Mouse (Mus musculus) stomach, postnatal 0 days (tissue): ENCODE results near the gene Plin3. TPM values are rescaled to one million over a fixed set of nuclear protein-coding genes. Genes with fewer than 3 reads are reported as not detected.

ENCODE experiments used
- ATAC-seq: fragments of 200-750 bp; cut with Nextera tagmentation; 2 replicates; pipeline ENCODE4 v1.8.0; 2017; ENCODE audit not compliant: low FRiP score, low TSS enrichment
- DNase-seq: peaks from one replicate; pipeline ENCODE4 v3.0.0-alpha.2; 2016; ENCODE audit warnings: low spot score
- H3K27ac ChIP-seq: fragments of 300-500 bp; sonication (generic); replicated peaks from 2 replicates; pipeline ENCODE4 v1.5.1; 2014; ENCODE audit warnings: mild to moderate bottlenecking, control low read depth
- H3K27me3 ChIP-seq: fragments of 300-500 bp; sonication (generic); 2 replicates; pipeline ENCODE4 v1.6.1; 2014; ENCODE audit warnings: low read length; ENCODE audit not compliant: control insufficient read depth, insufficient read depth
- H3K36me3 ChIP-seq: fragments of 300-500 bp; sonication (generic); 2 replicates; pipeline ENCODE4 v1.6.1; 2014; ENCODE audit warnings: low read length, mixed read lengths; ENCODE audit not compliant: control insufficient read depth, insufficient read depth
- H3K4me1 ChIP-seq: fragments of 300-500 bp; sonication (generic); replicated peaks from 2 replicates; pipeline ENCODE4 v1.6.1; 2014; ENCODE audit warnings: antibody characterized with exemption; ENCODE audit not compliant: control insufficient read depth, insufficient read depth
- H3K4me2 ChIP-seq: fragments of 300-500 bp; sonication (generic); replicated peaks from 2 replicates; pipeline ENCODE4 v1.6.1; 2014; ENCODE audit warnings: low read depth, mild to moderate bottlenecking, control low read depth, moderate library complexity
- H3K4me3 ChIP-seq: fragments of 300-500 bp; sonication (generic); 2 replicates; pipeline ENCODE4 v1.5.1; 2014; ENCODE audit warnings: low read depth, low read length, control low read depth
- H3K9ac ChIP-seq: fragments of 300-500 bp; sonication (generic); 2 replicates; pipeline ENCODE4 v1.6.1; 2014; ENCODE audit warnings: mild to moderate bottlenecking, low read length, control low read depth, mixed read lengths
- H3K9me3 ChIP-seq: fragments of 300-500 bp; sonication (generic); 2 replicates; pipeline ENCODE4 v1.6.1; 2016; ENCODE audit warnings: low read length; ENCODE audit not compliant: control insufficient read depth
- CTCF ChIP-seq: IDR thresholded peaks from 2 replicates; pipeline ENCODE4 v1.5.1; 2016; ENCODE audit warnings: antibody characterized with exemption, low read depth, mild to moderate bottlenecking, moderate library complexity
- EP300 ChIP-seq: optimal IDR thresholded peaks from 2 replicates; pipeline ENCODE3; 2016; ENCODE audit warnings: antibody characterized with exemption
- whole genome bisulfite sequencing: fragments of 180-500 bp; shearing (Covaris S2); extraction: QIAGEN DNeasy Blood & Tissue Kit; methylation state at CpG from one replicate; pipeline ENCODE4 v1.1.7; 2014; 5-methylcytosine and 5-hydroxymethylcytosine counted together
- polyA plus RNA-seq: library from polyadenylated mRNA; unstranded; fragments of >200 nt; fragmentation: Nextera tagmentation; extraction: Ambion mirVana; gene quantifications from 2 replicates; pipeline ENCODE4 v1.2.1, GENCODE M21; 2015

Gene Plin3
- polyA plus RNA-seq, 1 experiment from 2014 or later, result 65.3 TPM

DNA sequence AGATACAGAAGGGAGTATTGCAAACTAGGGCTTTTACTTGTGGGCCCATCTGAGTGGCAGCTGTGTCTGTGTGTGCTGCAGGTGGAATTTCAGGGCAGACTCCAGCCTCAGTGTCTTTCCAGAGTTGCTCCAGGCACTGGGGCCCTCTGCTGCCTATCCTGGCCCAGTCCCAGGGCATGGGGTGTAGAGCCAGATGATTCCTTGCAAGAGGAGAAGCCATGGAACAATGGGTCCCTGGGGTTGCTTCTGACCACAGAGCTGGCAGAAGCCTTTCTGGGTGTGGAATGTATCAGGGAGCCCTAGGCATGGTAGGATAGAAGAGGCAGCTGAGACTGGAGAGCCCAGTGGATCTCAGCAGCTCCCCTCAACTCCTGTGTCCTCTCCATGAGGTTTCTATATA lies 38.6 kb upstream of the Plin3 start:
- Histone ChIP-seq H3K27me3 (no peaks in the 10 kb centered on the region), H3K9me3 (no peaks in the 10 kb centered on the region), H3K27ac (no peak overlapping the region), H3K36me3 (no peaks in the 10 kb centered on the region), H3K4me2 (no peak overlapping the region), H3K4me1 (peaks cover 14% of the 10 kb centered on the region), H3K9ac (peak overlapping the region; percentile 27; the same call in 1 of the 2 replicates), H3K4me3 (no peak overlapping the region)
- TF ChIP-seq CTCF (no peak), EP300 (no peak)
- ATAC-seq, result no peak
- no peak for DNase-seq

DNA sequence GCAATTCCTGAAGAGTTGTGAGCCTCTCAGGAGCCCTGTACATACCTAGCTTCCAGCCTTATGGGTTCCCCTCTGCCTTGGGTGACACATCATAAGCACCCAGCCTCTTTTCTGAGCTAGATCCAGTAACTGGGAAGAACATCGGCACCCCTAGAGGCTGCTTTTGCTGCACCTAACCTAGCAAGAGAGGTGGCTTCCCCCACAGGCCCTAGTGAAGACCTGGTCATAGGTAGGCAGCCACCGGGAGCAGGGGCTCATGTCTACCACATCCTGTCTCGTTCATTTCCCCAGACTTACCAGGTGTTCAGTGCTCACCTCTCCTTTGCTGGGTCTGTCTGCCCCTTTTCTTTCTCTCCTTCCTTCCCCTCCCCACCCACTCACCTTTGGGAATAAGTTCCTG lies 37.7 kb upstream of the Plin3 start:
- DNase-seq (no peak), ATAC-seq (no peak)
- Histone ChIP-seq H3K9ac (0 out of 2 replicates have a peak overlapping the region, but pooled peaks have one; percentile 13), H3K4me3 (no peak overlapping the region), H3K4me2 (no peak overlapping the region), H3K4me1 (peaks cover 14% of the 10 kb centered on the region), H3K9me3 (no peaks in the 10 kb centered on the region), H3K27ac (no peak overlapping the region), H3K36me3 (no peaks in the 10 kb centered on the region), H3K27me3 (no peaks in the 10 kb centered on the region)
- TF ChIP-seq EP300 (no peak), CTCF (peak; percentile 40)
- WGBS, result 58% methylated on average over 3 of the region's 3 CpGs

GRCm38 (mm10) chr17:56329267-56329666 lies 36.6 kb upstream of the Plin3 start:
- DNase-seq, result no peak
- no peaks in the 10 kb centered on the region for H3K9me3 ChIP-seq
- H3K4me3 ChIP-seq, result no peak overlapping the region
- H3K4me2 ChIP-seq, result no peak overlapping the region
- TF ChIP-seq CTCF (no peak), EP300 (peak; percentile 28)
- no peak overlapping the region for H3K9ac ChIP-seq
- no peaks in the 10 kb centered on the region for H3K27me3 ChIP-seq
- ATAC-seq, result no peak
- no peak overlapping the region for H3K27ac ChIP-seq
- H3K36me3 ChIP-seq, result no peaks in the 10 kb centered on the region
- H3K4me1 ChIP-seq, result peaks cover 14% of the 10 kb centered on the region

DNA sequence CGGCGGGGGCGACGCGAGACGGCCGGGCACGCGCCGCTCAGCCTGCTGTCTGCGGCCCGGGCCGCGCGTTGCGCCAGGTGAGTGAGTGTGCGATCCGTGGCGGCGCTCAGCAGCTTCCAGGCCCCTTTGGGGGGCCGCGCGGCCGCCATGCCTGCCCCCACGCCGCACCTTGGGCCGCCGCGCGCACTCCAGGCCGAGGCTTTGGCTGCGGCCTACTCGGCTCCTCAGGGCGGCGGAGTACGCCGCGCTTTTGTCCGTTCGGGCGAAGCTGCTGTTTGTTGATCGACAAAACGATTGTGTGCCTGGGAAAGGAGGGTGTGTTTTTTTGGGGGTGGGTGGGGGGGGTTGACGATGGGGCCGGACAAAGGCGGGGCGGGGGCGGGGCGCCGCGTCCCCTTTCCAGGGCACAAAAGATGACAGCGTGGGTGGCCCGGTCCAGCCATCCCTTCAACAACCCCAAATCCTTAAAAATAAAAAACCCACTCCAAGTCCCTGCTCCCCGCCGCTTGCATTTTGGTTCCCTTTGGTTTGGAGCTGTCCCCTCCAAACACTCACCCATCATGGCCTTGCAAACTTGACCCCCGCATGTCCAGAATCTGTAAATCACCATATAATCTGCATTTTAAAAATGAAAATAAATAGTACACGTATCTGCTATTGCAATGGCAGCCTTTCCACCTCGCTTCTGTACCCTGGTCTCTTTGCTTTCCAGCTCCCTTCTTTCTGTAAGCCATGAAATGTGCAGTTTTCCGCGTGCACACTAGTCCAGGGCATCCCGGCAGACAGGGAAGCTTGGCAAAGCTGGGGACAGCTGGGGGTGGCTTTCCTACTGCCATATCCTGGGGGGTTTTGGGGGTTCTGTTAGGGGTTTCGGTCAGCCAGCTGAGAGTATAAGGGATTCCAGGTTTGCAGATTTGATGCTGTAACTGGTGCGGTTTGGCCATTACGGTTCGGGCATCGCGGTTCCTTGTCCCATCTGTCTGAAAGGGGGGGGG lies 33.8 kb upstream of the Plin3 start:
- peak; percentile 56 for DNase-seq

GRCm38 (mm10) chr17:56325450-56326152 lies 32.9 kb upstream of the Plin3 start, which contains the start of gene Kdm4b:
Gene Kdm4b, plus strand, starts transcription at chr17:56326062.
- WGBS, result under 1% methylated on average over 56 of the region's 57 CpGs

More for the DNA sequence above, 33.8 kb upstream of the Plin3 start:
- 2% methylated on average over 40 of the region's 67 CpGs for WGBS
- Histone ChIP-seq H3K9ac (peak overlapping the region; percentile 98), H3K4me1 (peaks cover 14% of the 10 kb centered on the region), H3K27ac (peak overlapping the region; percentile 99), H3K36me3 (no peaks in the 10 kb centered on the region), H3K9me3 (no peaks in the 10 kb centered on the region), H3K4me2 (peak overlapping the region; percentile 79), H3K4me3 (peak overlapping the region; percentile 83), H3K27me3 (no peaks in the 10 kb centered on the region)
- no peak for TF ChIP-seq CTCF
- peak; percentile 31 for ATAC-seq

More at GRCm38 (mm10) chr17:56325450-56326152, 32.9 kb upstream of the Plin3 start, which contains the start of gene Kdm4b:
- peak within 1 kb of the TSS; percentile 83 for H3K4me3 ChIP-seq
- H3K4me2 ChIP-seq, result peak within 1 kb of the TSS; percentile 79
- peaks cover 14% of the 10 kb centered on the region for H3K4me1 ChIP-seq
- DNase-seq (peak; percentile 100), ATAC-seq (peak; percentile 99)
- no peak for TF ChIP-seq EP300
- no peak for TF ChIP-seq CTCF
- peak within 1 kb of the TSS; percentile 98 for H3K9ac ChIP-seq
- H3K9me3 ChIP-seq, result no peaks in the 10 kb centered on the region
- peak within 1 kb of the TSS; percentile 99 for H3K27ac ChIP-seq
- H3K36me3 ChIP-seq, result no peaks in the 10 kb centered on the region
- no peaks in the 10 kb centered on the region for H3K27me3 ChIP-seq
